Mouse (Mus musculus): ENCODE measurements around the gene Ctcfl. TPM values are rescaled to one million over a fixed set of nuclear protein-coding genes. Genes with fewer than 3 reads are reported as not detected.

Gene Ctcfl
- total and polyA plus RNA-seq, 3 experiments = 0.08 to 0.11 TPM; not detected in 1

DNA sequence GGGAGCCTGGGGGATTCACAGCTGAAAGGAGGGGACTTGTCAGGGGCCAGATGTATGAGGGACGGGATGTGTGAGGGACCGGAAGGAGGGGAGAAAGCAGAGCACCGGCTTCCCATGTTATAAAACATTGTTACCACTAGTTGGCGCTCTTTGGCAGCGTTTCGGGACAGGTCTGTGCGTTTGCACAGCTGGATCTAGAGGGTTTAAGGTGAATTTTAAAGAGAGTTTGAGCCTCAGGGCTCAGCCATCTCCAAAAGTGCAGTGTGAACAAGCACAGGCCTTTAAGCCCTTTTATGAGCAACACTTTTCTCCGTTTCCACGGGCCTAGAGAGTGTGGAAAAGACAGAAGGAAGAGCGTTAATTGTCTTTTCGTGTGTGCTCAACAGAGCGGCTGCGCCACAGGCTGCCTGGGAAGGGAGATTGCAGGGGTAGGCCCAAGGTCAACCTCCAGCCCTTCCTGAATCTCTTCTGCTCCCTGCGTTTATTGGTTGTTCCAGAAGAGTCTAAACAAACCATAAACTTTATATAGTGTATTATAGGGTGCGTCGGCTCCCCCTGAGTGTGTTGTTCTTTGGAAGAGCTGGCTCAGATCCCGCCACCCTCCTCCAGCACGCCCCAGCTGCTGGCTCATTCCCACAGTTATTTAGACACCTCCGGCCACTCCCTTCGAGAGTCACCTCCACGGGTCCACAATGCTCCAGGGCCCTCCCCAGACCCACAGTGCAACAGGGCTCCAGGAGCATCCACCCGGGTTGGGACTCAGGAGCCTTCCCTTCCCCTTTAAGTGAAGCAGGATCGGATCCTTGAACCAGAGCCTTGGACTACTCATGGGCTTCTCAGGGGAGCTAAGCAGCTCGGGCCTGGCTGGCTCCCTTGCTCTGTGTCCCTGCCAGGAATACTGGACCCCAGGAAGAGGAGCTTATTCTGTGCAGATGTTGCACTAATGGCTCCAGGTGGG, 40.3 kb upstream of the Ctcfl start:
- 52% methylated on average over 24 of the region's 24 CpGs for WGBS
- TF ChIP-seq POLR2A (IDR thresholded peaks at IDR 0.05; ENCODE audit: insufficient read depth, low read depth, low read length) (no peak), CTCF (IDR thresholded peaks at IDR 0.05) (peak; percentile 90), EP300 (IDR thresholded peaks at IDR 0.05; ENCODE audit: insufficient read depth, low read depth, low read length) (no peak)
- intact Hi-C loops (cut with DNase I) = no loop called here
- H3K79me2 ChIP-seq (replicated peaks; ENCODE audit: control insufficient read depth, insufficient read depth, low read length) = no peaks in the 10 kb centered on the region
- H3K4me3 ChIP-seq = no peak overlapping the region
- no peaks in the 10 kb centered on the region for H3K36me3 ChIP-seq (ENCODE audit: control insufficient read depth, insufficient read depth, low read length)
- no peak overlapping the region for H3K9ac ChIP-seq (ENCODE audit: low read depth, low read length)
- H3K4me1 ChIP-seq (ENCODE audit: control insufficient read depth, insufficient read depth, low read length) = no peaks in the 10 kb centered on the region
- DNase-seq = peak; percentile 45 to 53
- no peaks in the 10 kb centered on the region for H3K27me3 ChIP-seq (ENCODE audit: control insufficient read depth, insufficient read depth, low read length)
- H3K27ac ChIP-seq = no peak overlapping the region

- intact Hi-C loops (cut with DNase I) = no loop called here
- 89% methylated on average over 19 of the region's 19 CpGs for WGBS
- Histone ChIP-seq H3K4me1 (ENCODE audit: control insufficient read depth, insufficient read depth, low read length) (no peaks in the 10 kb centered on the region), H3K27ac (no peak overlapping the region), H3K27me3 (ENCODE audit: control insufficient read depth, insufficient read depth, low read length) (no peaks in the 10 kb centered on the region), H3K4me3 (no peak overlapping the region), H3K36me3 (ENCODE audit: control insufficient read depth, insufficient read depth, low read length) (no peaks in the 10 kb centered on the region), H3K9ac (ENCODE audit: low read depth, low read length) (no peak overlapping the region), H3K79me2 (replicated peaks; ENCODE audit: control insufficient read depth, insufficient read depth, low read length) (no peaks in the 10 kb centered on the region)
- TF ChIP-seq POLR2A (IDR thresholded peaks at IDR 0.05; ENCODE audit: insufficient read depth, low read depth, low read length) (no peak), EP300 (IDR thresholded peaks at IDR 0.05; ENCODE audit: insufficient read depth, low read depth, low read length) (no peak), CTCF (IDR thresholded peaks at IDR 0.05) (no peak)
- DNase-seq = no peak
These were observed 39.2 kb upstream of the Ctcfl start for GRCm38 (mm10) chr2:173158390-173159055.

- H3K4me3 ChIP-seq = no peak overlapping the region
- no peaks in the 10 kb centered on the region for H3K4me1 ChIP-seq (ENCODE audit: control insufficient read depth, insufficient read depth, low read length)
- no peaks in the 10 kb centered on the region for H3K36me3 ChIP-seq (ENCODE audit: control insufficient read depth, insufficient read depth, low read length)
- no peak for DNase-seq
- no peaks in the 10 kb centered on the region for H3K27me3 ChIP-seq (ENCODE audit: control insufficient read depth, insufficient read depth, low read length)
- no peaks in the 10 kb centered on the region for H3K79me2 ChIP-seq (replicated peaks; ENCODE audit: control insufficient read depth, insufficient read depth, low read length)
- H3K9ac ChIP-seq (ENCODE audit: low read depth, low read length) = no peak overlapping the region
- intact Hi-C loops (cut with DNase I) = no loop called here
- H3K27ac ChIP-seq = no peak overlapping the region
- TF ChIP-seq POLR2A (IDR thresholded peaks at IDR 0.05; ENCODE audit: insufficient read depth, low read depth, low read length) (no peak), EP300 (IDR thresholded peaks at IDR 0.05; ENCODE audit: insufficient read depth, low read depth, low read length) (no peak), CTCF (IDR thresholded peaks at IDR 0.05) (no peak)
- WGBS = 94% methylated on average over 4 of the region's 4 CpGs
These were observed 38.5 kb upstream of the Ctcfl start for GRCm38 (mm10) chr2:173157871-173158270.

DNA sequence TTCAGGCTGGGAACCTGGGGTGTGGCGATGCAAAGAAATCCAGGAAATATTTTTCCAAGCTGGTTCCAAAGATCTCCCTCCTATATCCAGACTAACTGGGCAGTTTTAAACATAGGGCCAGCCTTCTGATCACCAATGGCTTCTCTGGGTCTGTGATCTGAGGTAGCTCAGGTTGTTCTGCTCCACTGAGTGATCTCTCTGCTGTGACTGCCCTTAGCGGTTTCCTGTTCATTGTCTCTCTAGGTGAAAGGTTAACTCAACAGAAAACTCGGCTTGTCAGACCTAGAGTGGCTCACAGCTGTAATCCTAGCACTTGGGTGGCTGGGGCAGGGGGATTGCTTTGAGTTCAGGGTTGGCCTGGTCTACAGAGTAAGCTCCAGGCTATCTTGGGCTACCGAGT, 38.1 kb upstream of the Ctcfl start:
- DNase-seq = no peak
- intact Hi-C loops (cut with DNase I) = no loop called here
- TF ChIP-seq POLR2A (IDR thresholded peaks at IDR 0.05; ENCODE audit: insufficient read depth, low read depth, low read length) (no peak), EP300 (IDR thresholded peaks at IDR 0.05; ENCODE audit: insufficient read depth, low read depth, low read length) (no peak), CTCF (IDR thresholded peaks at IDR 0.05) (no peak)
- no peak overlapping the region for H3K4me3 ChIP-seq
- no peak overlapping the region for H3K27ac ChIP-seq
- 46% methylated on average over 4 of the region's 4 CpGs for WGBS
- no peaks in the 10 kb centered on the region for H3K27me3 ChIP-seq (ENCODE audit: control insufficient read depth, insufficient read depth, low read length)
- no peak overlapping the region for H3K9ac ChIP-seq (ENCODE audit: low read depth, low read length)
- H3K4me1 ChIP-seq (ENCODE audit: control insufficient read depth, insufficient read depth, low read length) = no peaks in the 10 kb centered on the region
- no peaks in the 10 kb centered on the region for H3K79me2 ChIP-seq (replicated peaks; ENCODE audit: control insufficient read depth, insufficient read depth, low read length)
- no peaks in the 10 kb centered on the region for H3K36me3 ChIP-seq (ENCODE audit: control insufficient read depth, insufficient read depth, low read length)

DNA sequence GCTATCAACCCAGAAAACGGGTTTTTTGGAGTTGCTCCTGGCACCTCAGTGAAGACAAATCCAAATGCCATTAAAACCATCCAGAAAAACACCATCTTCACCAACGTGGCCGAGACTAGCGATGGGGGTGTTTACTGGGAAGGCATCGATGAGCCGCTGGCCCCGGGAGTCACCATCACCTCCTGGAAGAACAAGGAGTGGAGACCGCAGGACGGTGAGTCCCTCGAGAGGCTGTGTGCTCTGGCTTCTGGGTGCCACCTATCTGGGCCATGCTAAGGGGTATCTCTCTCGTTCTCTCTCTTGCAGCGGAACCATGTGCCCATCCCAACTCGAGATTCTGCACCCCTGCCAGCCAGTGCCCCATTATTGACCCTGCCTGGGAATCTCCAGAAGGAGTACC, 37.6 kb upstream of the Ctcfl start:
- Histone ChIP-seq H3K27me3 (ENCODE audit: control insufficient read depth, insufficient read depth, low read length) (no peaks in the 10 kb centered on the region), H3K4me3 (no peak overlapping the region), H3K27ac (no peak overlapping the region), H3K79me2 (replicated peaks; ENCODE audit: control insufficient read depth, insufficient read depth, low read length) (no peaks in the 10 kb centered on the region), H3K36me3 (ENCODE audit: control insufficient read depth, insufficient read depth, low read length) (no peaks in the 10 kb centered on the region), H3K4me1 (ENCODE audit: control insufficient read depth, insufficient read depth, low read length) (no peaks in the 10 kb centered on the region), H3K9ac (ENCODE audit: low read depth, low read length) (no peak overlapping the region)
- WGBS = 86% methylated on average over 13 of the region's 13 CpGs
- TF ChIP-seq POLR2A (IDR thresholded peaks at IDR 0.05; ENCODE audit: insufficient read depth, low read depth, low read length) (no peak), EP300 (IDR thresholded peaks at IDR 0.05; ENCODE audit: insufficient read depth, low read depth, low read length) (no peak), CTCF (IDR thresholded peaks at IDR 0.05) (no peak)
- intact Hi-C loops (cut with DNase I) = no loop called here
- DNase-seq = no peak

- no peak overlapping the region for H3K27ac ChIP-seq
- WGBS = 89% methylated on average over 10 of the region's 10 CpGs
- DNase-seq = no peak
- no peaks in the 10 kb centered on the region for H3K36me3 ChIP-seq (ENCODE audit: control insufficient read depth, insufficient read depth, low read length)
- TF ChIP-seq POLR2A (IDR thresholded peaks at IDR 0.05; ENCODE audit: insufficient read depth, low read depth, low read length) (no peak), CTCF (IDR thresholded peaks at IDR 0.05) (no peak), EP300 (IDR thresholded peaks at IDR 0.05; ENCODE audit: insufficient read depth, low read depth, low read length) (no peak)
- H3K79me2 ChIP-seq (replicated peaks; ENCODE audit: control insufficient read depth, insufficient read depth, low read length) = no peaks in the 10 kb centered on the region
- no peaks in the 10 kb centered on the region for H3K4me1 ChIP-seq (ENCODE audit: control insufficient read depth, insufficient read depth, low read length)
- no peaks in the 10 kb centered on the region for H3K27me3 ChIP-seq (ENCODE audit: control insufficient read depth, insufficient read depth, low read length)
- no peak overlapping the region for H3K9ac ChIP-seq (ENCODE audit: low read depth, low read length)
- intact Hi-C loops (cut with DNase I) = no loop called here
- H3K4me3 ChIP-seq = no peak overlapping the region
These were observed 36.6 kb upstream of the Ctcfl start for GRCm38 (mm10) chr2:173155907-173156306.

Measured in heart, adult 2 months (tissue).